Mouse (Mus musculus): ENCODE data around the gene Otud3. TPM values are rescaled to one million over a fixed set of nuclear protein-coding genes. Genes with fewer than 3 reads are reported as not detected.

Gene Otud3
- polyA plus RNA-seq, 1 experiment from 2014 or later: 2.4 TPM

- Histone ChIP-seq H3K27me3 (ENCODE audit: insufficient read depth, poor library complexity, severe bottlenecking) (no peaks in the 10 kb centered on the region; the same call in 1 of the 2 replicates), H3K4me3 (peak overlapping the region; percentile 48), H3K4me1 (replicated peaks) (peaks cover 16% of the 10 kb centered on the region; the same call in 1 of the 2 replicates), H3K27ac (peak overlapping the region; percentile 71), H3K9me3 (no peaks in the 10 kb centered on the region), H3K36me3 (no peaks in the 10 kb centered on the region)
- DNase-seq (ENCODE audit: low spot score): peak; percentile 91
- WGBS: 5% methylated on average over 13 of the region's 13 CpGs
These were observed 54.0 kb downstream of the Otud3 start for GRCm38 (mm10) chr4:138859728-138860127.

- Histone ChIP-seq H3K9me3 (no peaks in the 10 kb centered on the region), H3K4me1 (replicated peaks) (peaks cover 16% of the 10 kb centered on the region; the same call in 1 of the 2 replicates), H3K4me3 (peak overlapping the region; percentile 48), H3K36me3 (no peaks in the 10 kb centered on the region), H3K27ac (peak overlapping the region; percentile 71), H3K27me3 (ENCODE audit: insufficient read depth, poor library complexity, severe bottlenecking) (no peaks in the 10 kb centered on the region; the same call in 1 of the 2 replicates)
- peak; percentile 59 for DNase-seq (ENCODE audit: low spot score)
- WGBS: 18% methylated on average over 9 of the region's 9 CpGs
These were observed 54.5 kb downstream of the Otud3 start for GRCm38 (mm10) chr4:138859245-138859644.

GRCm38 (mm10) chr4:138858446-138858845, 55.3 kb downstream of the Otud3 start:
- Histone ChIP-seq H3K27me3 (ENCODE audit: insufficient read depth, poor library complexity, severe bottlenecking) (no peaks in the 10 kb centered on the region; the same call in 1 of the 2 replicates), H3K36me3 (no peaks in the 10 kb centered on the region), H3K4me3 (no peak overlapping the region), H3K27ac (no peak overlapping the region), H3K4me1 (replicated peaks) (peaks cover 16% of the 10 kb centered on the region; the same call in 1 of the 2 replicates), H3K9me3 (no peaks in the 10 kb centered on the region)
- 84% methylated on average over 15 of the region's 15 CpGs for WGBS
- DNase-seq (ENCODE audit: low spot score): no peak

GRCm38 (mm10) chr4:138857576-138857975, 56.2 kb downstream of the Otud3 start:
- H3K4me3 ChIP-seq: no peak overlapping the region
- no peaks in the 10 kb centered on the region for H3K36me3 ChIP-seq
- DNase-seq (ENCODE audit: low spot score): no peak
- H3K27me3 ChIP-seq (ENCODE audit: insufficient read depth, poor library complexity, severe bottlenecking): no peaks in the 10 kb centered on the region; the same call in 1 of the 2 replicates
- peaks cover 16% of the 10 kb centered on the region; the same call in 1 of the 2 replicates for H3K4me1 ChIP-seq (replicated peaks)
- WGBS: 88% methylated on average over 10 of the region's 10 CpGs
- H3K9me3 ChIP-seq: no peaks in the 10 kb centered on the region
- H3K27ac ChIP-seq: no peak overlapping the region

- Histone ChIP-seq H3K27me3 (ENCODE audit: insufficient read depth, poor library complexity, severe bottlenecking) (no peaks in the 10 kb centered on the region; the same call in 1 of the 2 replicates), H3K36me3 (no peaks in the 10 kb centered on the region), H3K9me3 (no peaks in the 10 kb centered on the region), H3K27ac (no peak overlapping the region), H3K4me3 (no peak overlapping the region), H3K4me1 (replicated peaks) (peaks cover 16% of the 10 kb centered on the region; the same call in 1 of the 2 replicates)
- 32% methylated on average over 7 of the region's 7 CpGs for WGBS
- DNase-seq (ENCODE audit: low spot score): peak; percentile 72
These were observed 57.3 kb downstream of the Otud3 start for GRCm38 (mm10) chr4:138856491-138856890.

- Histone ChIP-seq H3K27me3 (ENCODE audit: insufficient read depth, poor library complexity, severe bottlenecking) (no peaks in the 10 kb centered on the region; the same call in 1 of the 2 replicates), H3K4me1 (replicated peaks) (peaks cover 14% of the 10 kb centered on the region; the same call in 1 of the 2 replicates), H3K4me3 (no peak overlapping the region), H3K36me3 (no peaks in the 10 kb centered on the region), H3K27ac (no peak overlapping the region), H3K9me3 (no peaks in the 10 kb centered on the region)
- 93% methylated on average over 9 of the region's 9 CpGs for WGBS
- no peak for DNase-seq (ENCODE audit: low spot score)
These were observed 58.6 kb downstream of the Otud3 start for GRCm38 (mm10) chr4:138855092-138855632.

GRCm38 (mm10) chr4:138852961-138853360, 60.8 kb downstream of the Otud3 start:
- Histone ChIP-seq H3K27me3 (ENCODE audit: insufficient read depth, poor library complexity, severe bottlenecking) (no peaks in the 10 kb centered on the region), H3K4me1 (replicated peaks) (no peaks in the 10 kb centered on the region), H3K4me3 (no peak overlapping the region), H3K9me3 (no peaks in the 10 kb centered on the region), H3K36me3 (no peaks in the 10 kb centered on the region), H3K27ac (no peak overlapping the region)
- 82% methylated on average over 6 of the region's 6 CpGs for WGBS
- no peak for DNase-seq (ENCODE audit: low spot score)

GRCm38 (mm10) chr4:138851463-138851862, 62.3 kb downstream of the Otud3 start:
- H3K27ac ChIP-seq: no peak overlapping the region
- 8% methylated on average over 4 of the region's 4 CpGs for WGBS
- H3K27me3 ChIP-seq (ENCODE audit: insufficient read depth, poor library complexity, severe bottlenecking): no peaks in the 10 kb centered on the region
- H3K4me3 ChIP-seq: no peak overlapping the region
- no peaks in the 10 kb centered on the region for H3K4me1 ChIP-seq (replicated peaks)
- H3K9me3 ChIP-seq: no peaks in the 10 kb centered on the region
- no peaks in the 10 kb centered on the region for H3K36me3 ChIP-seq
- DNase-seq (ENCODE audit: low spot score): peak; percentile 77

Other genes starting within 250 kb of the Otud3 start
- gene Pla2g2c, start 189.2 kb downstream of the Otud3 start, polyA plus RNA-seq (2016; fragmentation: Nextera tagmentation; extraction: Ambion mirVana): 0.89 and 0.95 TPM in 2 replicates
- gene Ubxn10, start 176.8 kb downstream of the Otud3 start, polyA plus RNA-seq (2016; fragmentation: Nextera tagmentation; extraction: Ambion mirVana): 2.3 and 4.6 TPM in 2 replicates
- gene Pla2g2f, start 156.3 kb downstream of the Otud3 start, polyA plus RNA-seq (2016; fragmentation: Nextera tagmentation; extraction: Ambion mirVana): 0.84 and 1.2 TPM in 2 replicates
- 1.0 and 1.4 TPM in 2 replicates for gene Pla2g2d, start 138.2 kb downstream of the Otud3 start, polyA plus RNA-seq (2016; fragmentation: Nextera tagmentation; extraction: Ambion mirVana)
- gene Pla2g5, start 50.5 kb downstream of the Otud3 start, polyA plus RNA-seq (2016; fragmentation: Nextera tagmentation; extraction: Ambion mirVana): 0.19 TPM in 1 of 2 replicates, not detected in the other
- not detected in 2 replicates for gene Gm13030, start 40.0 kb downstream of the Otud3 start, polyA plus RNA-seq (2016; fragmentation: Nextera tagmentation; extraction: Ambion mirVana)
- gene Pla2g2e, start 36.0 kb downstream of the Otud3 start, polyA plus RNA-seq (2016; fragmentation: Nextera tagmentation; extraction: Ambion mirVana): not detected in 2 replicates
- gene Rnf186, start 53.2 kb upstream of the Otud3 start, polyA plus RNA-seq (2016; fragmentation: Nextera tagmentation; extraction: Ambion mirVana): not detected in 2 replicates
- gene Tmco4, start 58.9 kb upstream of the Otud3 start, polyA plus RNA-seq (2016; fragmentation: Nextera tagmentation; extraction: Ambion mirVana): 0.70 and 1.1 TPM in 2 replicates
- gene Htr6, start 161.6 kb upstream of the Otud3 start, polyA plus RNA-seq (2016; fragmentation: Nextera tagmentation; extraction: Ambion mirVana): 0.08 TPM in 1 of 2 replicates, not detected in the other
- gene Nbl1, start 179.0 kb upstream of the Otud3 start, polyA plus RNA-seq (2016; fragmentation: Nextera tagmentation; extraction: Ambion mirVana): 12.3 and 17.2 TPM in 2 replicates
- gene Minos1, start 217.2 kb upstream of the Otud3 start, polyA plus RNA-seq (2016; fragmentation: Nextera tagmentation; extraction: Ambion mirVana): 377 and 428 TPM in 2 replicates

Measured in hindbrain, embryonic 10.5 days (tissue).